Mouse (Mus musculus) forebrain, embryonic 15.5 days (tissue): ENCODE results near the gene Uvrag. TPM values are rescaled to one million over a fixed set of nuclear protein-coding genes. Genes with fewer than 3 reads are reported as not detected.

Experiments
- ATAC-seq: fragments of 200-750 bp; cut with Nextera tagmentation; replicated peaks from 2 replicates; pipeline ENCODE4 v1.8.0; 2017; ENCODE audit warnings: mild to moderate bottlenecking, moderate TSS enrichment, moderate library complexity
- H3K27ac ChIP-seq: fragments of 300-500 bp; sonication (generic); replicated peaks from 2 replicates; pipeline ENCODE4 v1.5.1; 2015; ENCODE audit warnings: mild to moderate bottlenecking, inconsistent platforms
- H3K27me3 ChIP-seq: fragments of 300-500 bp; sonication (generic); 2 replicates; pipeline ENCODE4 v1.6.1; 2015; ENCODE audit warnings: inconsistent platforms
- H3K36me3 ChIP-seq: fragments of 300-500 bp; sonication (generic); 2 replicates; pipeline ENCODE4 v1.6.1; 2015; ENCODE audit warnings: mild to moderate bottlenecking, inconsistent platforms
- H3K4me1 ChIP-seq: fragments of 300-500 bp; sonication (generic); 2 replicates; pipeline ENCODE4 v1.6.1; 2015; ENCODE audit warnings: inconsistent platforms
- H3K4me2 ChIP-seq: fragments of 300-500 bp; sonication (generic); replicated peaks from 2 replicates; pipeline ENCODE4 v1.6.1; 2015; ENCODE audit warnings: mild to moderate bottlenecking, inconsistent platforms
- H3K4me3 ChIP-seq: fragments of 300-500 bp; sonication (generic); 2 replicates; pipeline ENCODE4 v1.5.1; 2015; ENCODE audit warnings: mild to moderate bottlenecking, inconsistent platforms
- H3K9ac ChIP-seq: fragments of 300-500 bp; sonication (generic); replicated peaks from 2 replicates; pipeline ENCODE4 v1.6.1; 2015; ENCODE audit warnings: mild to moderate bottlenecking, inconsistent platforms
- H3K9me3 ChIP-seq: fragments of 300-500 bp; sonication (generic); 2 replicates; pipeline ENCODE4 v1.6.1; 2016; ENCODE audit warnings: inconsistent platforms
- WGBS: fragments of 180-500 bp; shearing (Covaris S2); methylation state at CpG from one replicate; pipeline ENCODE4 v1.1.7; 2015; ENCODE audit warnings: mixed read lengths; 5-methylcytosine and 5-hydroxymethylcytosine counted together
- polyA plus RNA-seq: library from polyadenylated mRNA; unstranded; fragments of >200 nt; fragmentation: Nextera tagmentation; extraction: Ambion mirVana; gene quantifications from 2 replicates; pipeline ENCODE4 v1.2.1, GENCODE M21; 2015

The Uvrag gene
- polyA plus RNA-seq, 1 experiment from 2014 or later = 17.2 TPM

DNA sequence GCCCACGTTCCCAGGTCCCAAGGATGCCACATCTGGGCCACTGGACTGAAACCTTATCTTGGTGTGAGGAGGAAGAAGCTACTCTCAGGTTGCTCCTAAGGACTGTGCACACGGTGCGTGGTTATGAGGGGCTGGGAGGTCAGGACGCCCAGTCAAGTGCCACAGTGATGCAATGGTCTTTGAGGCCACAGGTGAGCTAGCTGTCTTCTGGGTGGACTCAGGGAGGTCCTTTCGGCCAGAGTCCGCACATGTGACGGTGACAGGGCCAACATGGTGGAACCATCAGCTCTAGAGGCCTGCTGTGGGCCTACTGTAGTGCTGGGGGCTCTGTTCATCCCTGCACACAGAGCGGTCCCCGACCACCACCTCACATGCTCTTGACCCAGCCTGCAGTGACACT lies 34.7 kb upstream of the Uvrag start:
- H3K36me3 ChIP-seq = no peaks in the 10 kb centered on the region
- H3K27ac ChIP-seq = no peak overlapping the region
- no peak overlapping the region for H3K4me3 ChIP-seq
- H3K4me2 ChIP-seq = no peak overlapping the region
- H3K9ac ChIP-seq = no peak overlapping the region
- H3K27me3 ChIP-seq = no peaks in the 10 kb centered on the region
- WGBS = 95% methylated on average over 9 of the region's 9 CpGs
- no peaks in the 10 kb centered on the region for H3K9me3 ChIP-seq
- no peak for ATAC-seq
- H3K4me1 ChIP-seq = no peaks in the 10 kb centered on the region

GRCm38 (mm10) chr7:99175118-99175517 lies 34.2 kb upstream of the Uvrag start:
- 88% methylated on average over 11 of the region's 11 CpGs for WGBS
- Histone ChIP-seq H3K4me1 (no peaks in the 10 kb centered on the region), H3K36me3 (no peaks in the 10 kb centered on the region), H3K27ac (no peak overlapping the region), H3K9me3 (no peaks in the 10 kb centered on the region), H3K27me3 (no peaks in the 10 kb centered on the region), H3K9ac (no peak overlapping the region), H3K4me2 (no peak overlapping the region), H3K4me3 (no peak overlapping the region)
- no peak for ATAC-seq

DNA sequence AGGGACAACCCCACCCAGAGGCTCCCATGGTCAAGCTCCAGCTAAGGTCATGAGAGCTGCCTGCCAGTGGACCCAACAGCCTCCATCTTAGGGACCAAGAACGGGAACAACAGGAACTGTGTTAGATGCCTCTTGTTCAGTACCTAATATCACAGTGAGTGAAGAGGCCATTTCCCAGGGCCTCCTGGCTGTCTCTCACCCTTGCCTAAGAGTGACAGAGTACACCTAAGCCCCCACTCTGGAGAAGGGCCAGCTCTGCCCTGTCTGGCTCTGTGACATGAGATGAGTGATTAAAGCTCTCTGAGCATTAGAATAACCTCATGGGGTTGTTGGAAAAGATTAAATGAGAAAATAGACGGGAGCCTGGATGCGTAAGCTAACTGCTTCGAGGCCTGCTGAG lies 33.1 kb upstream of the Uvrag start:
- Histone ChIP-seq H3K36me3 (no peaks in the 10 kb centered on the region), H3K9ac (no peak overlapping the region), H3K27ac (no peak overlapping the region), H3K9me3 (no peaks in the 10 kb centered on the region), H3K27me3 (no peaks in the 10 kb centered on the region), H3K4me1 (no peaks in the 10 kb centered on the region), H3K4me3 (no peak overlapping the region), H3K4me2 (no peak overlapping the region)
- 86% methylated on average over 4 of the region's 4 CpGs for WGBS
- ATAC-seq = no peak

GRCm38 (mm10) chr7:99172898-99173297 lies 32.0 kb upstream of the Uvrag start:
- H3K36me3 ChIP-seq = no peaks in the 10 kb centered on the region
- H3K27me3 ChIP-seq = no peaks in the 10 kb centered on the region
- no peak for ATAC-seq
- no peak overlapping the region for H3K27ac ChIP-seq
- no peaks in the 10 kb centered on the region for H3K9me3 ChIP-seq
- H3K4me2 ChIP-seq = no peak overlapping the region
- WGBS = 78% methylated on average over 6 of the region's 6 CpGs
- no peaks in the 10 kb centered on the region for H3K4me1 ChIP-seq
- H3K4me3 ChIP-seq = no peak overlapping the region
- no peak overlapping the region for H3K9ac ChIP-seq

GRCm38 (mm10) chr7:99171730-99172463 lies 31.0 kb upstream of the Uvrag start:
- Histone ChIP-seq H3K4me2 (no peak overlapping the region), H3K36me3 (no peaks in the 10 kb centered on the region), H3K27me3 (no peaks in the 10 kb centered on the region), H3K4me1 (no peaks in the 10 kb centered on the region), H3K27ac (no peak overlapping the region), H3K9me3 (no peaks in the 10 kb centered on the region), H3K4me3 (no peak overlapping the region), H3K9ac (no peak overlapping the region)
- WGBS = 77% methylated on average over 10 of the region's 10 CpGs
- ATAC-seq = no peak

GRCm38 (mm10) chr7:99170519-99170918 lies 29.6 kb upstream of the Uvrag start:
- H3K27me3 ChIP-seq = no peaks in the 10 kb centered on the region
- H3K9ac ChIP-seq = no peak overlapping the region
- no peak overlapping the region for H3K27ac ChIP-seq
- H3K36me3 ChIP-seq = no peaks in the 10 kb centered on the region
- no peaks in the 10 kb centered on the region for H3K4me1 ChIP-seq
- no peaks in the 10 kb centered on the region for H3K9me3 ChIP-seq
- WGBS = 91% methylated on average over 6 of the region's 6 CpGs
- no peak for ATAC-seq
- no peak overlapping the region for H3K4me3 ChIP-seq
- H3K4me2 ChIP-seq = no peak overlapping the region

DNA sequence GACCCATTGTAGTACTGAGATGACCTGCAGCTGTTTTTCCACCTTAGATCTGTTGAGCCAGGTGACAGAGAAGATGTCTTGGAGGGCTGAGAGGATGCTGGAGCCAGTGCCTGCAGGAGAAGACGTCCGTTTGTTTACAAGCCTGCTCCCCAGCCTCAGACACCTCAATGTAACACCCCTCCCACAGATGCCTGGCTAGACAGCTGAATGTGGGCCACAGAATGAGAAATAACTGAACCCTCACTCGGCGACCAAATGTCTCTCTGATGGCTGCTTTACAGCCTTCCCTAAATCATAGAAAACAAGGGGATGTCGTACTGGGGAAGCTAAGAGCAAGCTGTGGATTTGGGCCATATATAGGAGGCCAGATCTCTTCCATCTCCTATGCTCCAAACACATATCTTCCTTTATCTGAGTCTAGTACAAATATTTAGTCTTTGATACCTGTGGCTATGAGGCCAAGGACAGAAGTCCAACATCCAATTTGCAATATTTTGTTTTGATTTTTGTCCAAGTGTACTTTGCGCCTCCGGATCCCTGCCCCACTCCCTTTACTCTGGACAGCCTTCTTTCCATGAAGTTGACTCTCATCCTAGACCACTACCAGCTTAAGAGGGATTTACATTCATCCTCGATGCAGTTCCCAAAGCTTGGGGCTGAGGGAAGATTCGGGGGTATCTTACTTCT lies 28.9 kb upstream of the Uvrag start:
- Histone ChIP-seq H3K4me3 (no peak overlapping the region), H3K4me1 (no peaks in the 10 kb centered on the region), H3K9ac (no peak overlapping the region), H3K36me3 (no peaks in the 10 kb centered on the region), H3K27me3 (no peaks in the 10 kb centered on the region), H3K4me2 (no peak overlapping the region), H3K9me3 (no peaks in the 10 kb centered on the region), H3K27ac (no peak overlapping the region)
- 92% methylated on average over 9 of the region's 9 CpGs for WGBS
- ATAC-seq = no peak

DNA sequence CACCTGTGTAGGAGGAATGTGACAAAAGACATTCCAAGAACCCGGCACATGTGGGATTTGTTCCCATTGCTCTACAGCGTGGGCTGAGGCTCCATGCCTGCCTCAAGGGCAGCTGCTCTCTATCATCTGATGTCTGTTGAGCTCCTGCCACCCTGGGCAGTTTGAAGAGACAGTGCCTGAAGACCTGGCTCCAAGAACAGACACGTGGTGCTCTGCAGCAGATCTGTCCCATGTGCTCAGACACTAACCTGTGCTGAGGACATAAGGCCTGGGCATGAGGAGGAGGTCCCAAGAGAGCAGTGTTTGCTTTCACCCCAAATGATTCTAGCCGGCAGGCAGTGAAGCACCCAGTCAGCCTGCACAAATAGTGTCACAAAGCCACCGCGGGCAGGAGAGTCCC lies 27.8 kb upstream of the Uvrag start:
- H3K9me3 ChIP-seq = no peaks in the 10 kb centered on the region
- no peak overlapping the region for H3K27ac ChIP-seq
- H3K4me1 ChIP-seq = no peaks in the 10 kb centered on the region
- H3K4me3 ChIP-seq = no peak overlapping the region
- WGBS = 83% methylated on average over 6 of the region's 6 CpGs
- no peak overlapping the region for H3K9ac ChIP-seq
- no peaks in the 10 kb centered on the region for H3K27me3 ChIP-seq
- H3K36me3 ChIP-seq = no peaks in the 10 kb centered on the region
- no peak overlapping the region for H3K4me2 ChIP-seq
- ATAC-seq = no peak

- no peaks in the 10 kb centered on the region for H3K9me3 ChIP-seq
- no peaks in the 10 kb centered on the region for H3K27me3 ChIP-seq
- no peak overlapping the region for H3K9ac ChIP-seq
- H3K4me3 ChIP-seq = no peak overlapping the region
- WGBS = 49% methylated on average over 5 of the region's 5 CpGs
- no peaks in the 10 kb centered on the region for H3K36me3 ChIP-seq
- no peak overlapping the region for H3K4me2 ChIP-seq
- no peaks in the 10 kb centered on the region for H3K4me1 ChIP-seq
- H3K27ac ChIP-seq = no peak overlapping the region
- ATAC-seq = no peak
Observed at GRCm38 (mm10) chr7:99167939-99168338, 27.0 kb upstream of the Uvrag start.

- Histone ChIP-seq H3K4me1 (no peaks in the 10 kb centered on the region), H3K4me2 (no peak overlapping the region), H3K27me3 (no peaks in the 10 kb centered on the region), H3K27ac (no peak overlapping the region), H3K9ac (no peak overlapping the region), H3K4me3 (no peak overlapping the region), H3K36me3 (no peaks in the 10 kb centered on the region), H3K9me3 (no peaks in the 10 kb centered on the region)
- WGBS = 91% methylated on average over 8 of the region's 8 CpGs
- no peak for ATAC-seq
Observed at GRCm38 (mm10) chr7:99166159-99166558, 25.2 kb upstream of the Uvrag start.

DNA sequence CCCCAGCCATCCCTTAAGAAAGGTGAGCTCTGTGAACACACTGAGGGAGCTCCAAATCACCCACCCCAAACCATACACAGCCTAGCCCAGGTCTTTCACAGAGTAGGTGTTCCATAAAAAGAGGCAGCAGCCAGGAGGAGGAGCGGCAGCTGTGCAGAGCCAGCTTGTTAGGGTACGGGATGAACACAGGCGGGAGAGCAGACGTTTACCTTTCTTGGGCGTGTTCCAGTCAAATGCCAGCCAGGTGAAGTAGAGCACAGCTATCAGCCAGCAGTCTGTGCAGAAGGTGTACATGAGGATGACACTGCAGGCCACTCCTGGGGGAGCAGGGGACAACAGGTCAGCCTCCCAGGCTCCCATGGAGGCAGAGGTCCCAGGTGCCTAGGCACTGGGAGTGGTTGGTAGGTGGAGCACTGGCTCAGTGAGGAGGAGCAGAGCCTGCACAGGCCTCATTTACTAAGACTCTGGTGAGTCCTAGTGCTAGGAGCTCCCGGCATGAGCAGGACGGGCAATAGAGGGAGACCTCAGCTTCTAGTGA lies 24.0 kb upstream of the Uvrag start:
- no peak for ATAC-seq
- no peaks in the 10 kb centered on the region for H3K27me3 ChIP-seq
- H3K9me3 ChIP-seq = no peaks in the 10 kb centered on the region
- H3K9ac ChIP-seq = no peak overlapping the region
- 86% methylated on average over 7 of the region's 7 CpGs for WGBS
- no peaks in the 10 kb centered on the region for H3K4me1 ChIP-seq
- no peaks in the 10 kb centered on the region for H3K36me3 ChIP-seq
- H3K4me2 ChIP-seq = no peak overlapping the region
- H3K27ac ChIP-seq = no peak overlapping the region
- H3K4me3 ChIP-seq = no peak overlapping the region

GRCm38 (mm10) chr7:99162462-99162861 lies 21.5 kb upstream of the Uvrag start:
- Histone ChIP-seq H3K36me3 (no peaks in the 10 kb centered on the region), H3K4me1 (no peaks in the 10 kb centered on the region), H3K27ac (no peak overlapping the region), H3K27me3 (no peaks in the 10 kb centered on the region), H3K9me3 (no peaks in the 10 kb centered on the region), H3K4me3 (no peak overlapping the region), H3K4me2 (no peak overlapping the region), H3K9ac (no peak overlapping the region)
- no peak for ATAC-seq
- 91% methylated on average over 7 of the region's 7 CpGs for WGBS
